ENCODE assay signal across 7 mouse cellular contexts in genomic region chr13:118386511-118387447, GRCm38 (mm10). TPM values are rescaled to one million over a fixed set of nuclear protein-coding genes. Genes with fewer than 3 reads are reported as not detected.
DNase-seq lines count a peak whose midpoint lies in the region; ATAC-seq lines count a peak whose summit lies in the region.

TSS of gene B430218F22Rik (plus strand) at chr13:118386630.
TSS of gene Mrps30 (minus strand) at chr13:118387252.

- no peak within 1 kb of the TSS; the same call in 1 of the 2 replicates for H3K27ac ChIP-seq in embryonic facial prominence, embryonic 11.5 days (replicated peaks; ENCODE audit: low read depth, low read length)
- H3K27ac ChIP-seq in limb, embryonic 10.5 days: peak within 1 kb of the TSS; percentile 93
- H3K27ac ChIP-seq in midbrain, embryonic 13.5 days: peak within 1 kb of the TSS; percentile 62

- H3K9me3 ChIP-seq in embryonic facial prominence, embryonic 11.5 days (replicated peaks; ENCODE audit: control insufficient read depth, low read length): no peaks in the 10 kb centered on the region
- H3K9me3 ChIP-seq in limb, embryonic 10.5 days (replicated peaks): no peaks in the 10 kb centered on the region
- H3K9me3 ChIP-seq in midbrain, embryonic 13.5 days: no peaks in the 10 kb centered on the region

- H3K4me3 ChIP-seq in embryonic facial prominence, embryonic 11.5 days (ENCODE audit: low read depth, low read length): peak within 1 kb of the TSS; percentile 92
- H3K4me3 ChIP-seq in limb, embryonic 10.5 days: peak within 1 kb of the TSS; percentile 83
- H3K4me3 ChIP-seq in midbrain, embryonic 13.5 days (replicated peaks): peak within 1 kb of the TSS; percentile 95

- H3K4me1 ChIP-seq in embryonic facial prominence, embryonic 11.5 days (ENCODE audit: control insufficient read depth, insufficient read depth, low read length): no peaks in the 10 kb centered on the region
- peaks cover 11% of the 10 kb centered on the region for H3K4me1 ChIP-seq in limb, embryonic 10.5 days
- peaks cover 14% of the 10 kb centered on the region for H3K4me1 ChIP-seq in midbrain, embryonic 13.5 days (replicated peaks)

- under 1% methylated on average over 91 of the region's 93 CpGs for WGBS in embryonic facial prominence, embryonic 11.5 days
- WGBS in limb, embryonic 10.5 days: under 1% methylated on average over 83 of the region's 93 CpGs
- under 1% methylated on average over 91 of the region's 93 CpGs for WGBS in midbrain, embryonic 13.5 days

- peak within 1 kb of the TSS; percentile 62 for H3K4me2 ChIP-seq in embryonic facial prominence, embryonic 11.5 days (ENCODE audit: low read depth, low read length)
- peak within 1 kb of the TSS; percentile 83 for H3K4me2 ChIP-seq in midbrain, embryonic 13.5 days (replicated peaks)

- peak; percentile 93 for ATAC-seq in embryonic facial prominence, embryonic 11.5 days (replicated peaks; ENCODE audit: insufficient number of reproducible peaks, low FRiP score, low TSS enrichment, low read depth)
- peak; percentile 98 for ATAC-seq in granulocyte monocyte progenitor cell, adult 5-6 weeks (replicated peaks; ENCODE audit: poor library complexity, severe bottlenecking)
- peak; percentile 98 for ATAC-seq in midbrain, embryonic 13.5 days

- H3K27me3 ChIP-seq in embryonic facial prominence, embryonic 11.5 days (ENCODE audit: control insufficient read depth, insufficient read depth, low read length): no peaks in the 10 kb centered on the region
- no peaks in the 10 kb centered on the region for H3K27me3 ChIP-seq in limb, embryonic 10.5 days (ENCODE audit: low read depth, poor library complexity, severe bottlenecking)
- no peaks in the 10 kb centered on the region for H3K27me3 ChIP-seq in midbrain, embryonic 13.5 days

- peak; percentile 97 for DNase-seq in adrenal gland, postnatal 14 days
- peak; percentile 98 for DNase-seq in embryonic facial prominence, embryonic 11.5 days (ENCODE audit: low spot score)
- peak; percentile 91 for DNase-seq in kidney, adult 11 months
- DNase-seq in limb, embryonic 10.5 days (ENCODE audit: low spot score): peak; percentile 97
- peak; percentile 86 for DNase-seq in spleen, adult 12 weeks (ENCODE audit: low spot score)

- peak within 1 kb of the TSS; percentile 90 for H3K9ac ChIP-seq in embryonic facial prominence, embryonic 11.5 days (replicated peaks; ENCODE audit: low read length)
- H3K9ac ChIP-seq in midbrain, embryonic 13.5 days (replicated peaks): peak within 1 kb of the TSS; percentile 83

- H3K36me3 ChIP-seq in embryonic facial prominence, embryonic 11.5 days (replicated peaks; ENCODE audit: control insufficient read depth, insufficient read depth, low read depth, low read length): no peaks in the 10 kb centered on the region; the same call in none of the 2 replicates
- peaks cover 33% of the 10 kb centered on the region for H3K36me3 ChIP-seq in limb, embryonic 10.5 days
- peaks cover 28% of the 10 kb centered on the region for H3K36me3 ChIP-seq in midbrain, embryonic 13.5 days

RNA-seq across cellular contexts. Expression of gene B430218F22Rik, which starts in this region (rescaled TPM):
- total RNA-seq in adrenal gland, postnatal 14 days (2021): 0.34 TPM in 1 of 2 replicates, not detected in the other
- 0.50 and 2.3 TPM in 2 replicates for polyA plus RNA-seq in embryonic facial prominence, embryonic 11.5 days (2014; fragmentation: Nextera tagmentation; extraction: Ambion mirVana)
- 0.69 TPM in 1 of 2 replicates, not detected in the other for total RNA-seq in granulocyte monocyte progenitor cell, adult 5-6 weeks (2014; fragmentation: Nextera tagmentation)
- total RNA-seq in granulocyte monocyte progenitor cell, adult 5-6 weeks (2017): 0.13 TPM in 1 of 2 replicates, not detected in the other
- 1.3 and 1.9 TPM in 2 replicates for polyA plus RNA-seq in limb, embryonic 10.5 days (2016; fragmentation: Nextera tagmentation; extraction: Ambion mirVana)
- 0.19 and 1.0 TPM in 2 replicates for polyA plus RNA-seq in midbrain, embryonic 13.5 days (2015; fragmentation: Nextera tagmentation; extraction: Ambion mirVana)

RNA-seq across cellular contexts. Expression of gene Mrps30, which starts in this region (rescaled TPM):
- 30.3 and 33.9 TPM in 2 replicates for total RNA-seq in adrenal gland, postnatal 14 days (2021)
- 42.4 and 45.4 TPM in 2 replicates for polyA plus RNA-seq in embryonic facial prominence, embryonic 11.5 days (2014; fragmentation: Nextera tagmentation; extraction: Ambion mirVana)
- 19.1 and 23.9 TPM in 2 replicates for total RNA-seq in granulocyte monocyte progenitor cell, adult 5-6 weeks (2014; fragmentation: Nextera tagmentation)
- 40.8 and 48.3 TPM in 2 replicates for total RNA-seq in granulocyte monocyte progenitor cell, adult 5-6 weeks (2017)
- polyA plus RNA-seq in limb, embryonic 10.5 days (2016; fragmentation: Nextera tagmentation; extraction: Ambion mirVana): 45.3 and 48.1 TPM in 2 replicates
- 22.9 and 25.7 TPM in 2 replicates for polyA plus RNA-seq in midbrain, embryonic 13.5 days (2015; fragmentation: Nextera tagmentation; extraction: Ambion mirVana)
